Mouse (Mus musculus): ENCODE results near the gene Syt2.

DNA sequence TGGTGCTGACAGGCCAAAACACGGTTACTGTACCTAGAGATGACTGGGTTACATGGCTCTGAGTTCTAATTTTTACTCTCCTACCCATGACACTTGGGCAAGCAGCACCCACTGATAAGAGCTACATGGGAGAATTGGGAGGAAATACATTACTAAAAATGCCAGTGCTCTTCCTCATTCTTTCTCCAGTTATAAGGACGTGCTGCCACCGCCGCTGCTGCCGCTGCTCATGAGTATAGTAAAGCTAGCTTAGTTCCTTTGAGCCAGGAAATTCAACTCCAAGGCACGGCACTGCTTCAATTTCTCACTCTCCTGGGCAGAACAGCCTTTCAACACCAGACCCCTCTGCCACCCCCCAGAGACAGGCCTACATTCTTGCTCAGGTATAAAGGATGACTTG, 138.0 kb downstream of the Syt2 start:
- TF ChIP-seq EP300 (IDR thresholded peaks at IDR 0.05): no peak
- TF ChIP-seq CTCF (IDR thresholded peaks at IDR 0.05): no peak

All from lung, postnatal 0 days (tissue).